Mouse (Mus musculus) ES-E14 (cell line): ENCODE results near the gene Pgp.

ENCODE experiments used
- CHD2 ChIP-seq: IDR thresholded peaks from 2 replicates; pipeline ENCODE4 v1.6.1; 2014; ENCODE audit warnings: mild to moderate bottlenecking, low read depth, low read length, inconsistent platforms
- HCFC1 ChIP-seq: IDR thresholded peaks from 2 replicates; pipeline ENCODE4 v1.6.1; 2012; ENCODE audit warnings: low read length, inconsistent platforms, borderline replicate concordance; ENCODE audit not compliant: insufficient read depth
- MAFK ChIP-seq: IDR thresholded peaks from 2 replicates; pipeline ENCODE4 v1.6.1; 2014; ENCODE audit warnings: mild to moderate bottlenecking, low read depth, low read length, inconsistent platforms; ENCODE audit not compliant: insufficient read depth
- ZC3H11A ChIP-seq: IDR thresholded peaks from 2 replicates; pipeline ENCODE4 v1.6.1; 2012; ENCODE audit warnings: low read depth, mild to moderate bottlenecking, inconsistent platforms, low read length, borderline replicate concordance
- ZNF384 ChIP-seq: IDR thresholded peaks from 2 replicates; pipeline ENCODE4 v1.6.1; 2012; ENCODE audit warnings: low read depth, low read length, inconsistent platforms

GRCm38 (mm10) chr17:24520450-24520849 lies 50.3 kb downstream of the Pgp start:
- TF ChIP-seq ZNF384 = no peak
- TF ChIP-seq HCFC1 = no peak
- no peak for TF ChIP-seq ZC3H11A
- TF ChIP-seq CHD2 = no peak
- TF ChIP-seq MAFK = no peak
